Comparison of ENCODE assay signal across 8 mouse cellular contexts in the genomic region with DNA sequence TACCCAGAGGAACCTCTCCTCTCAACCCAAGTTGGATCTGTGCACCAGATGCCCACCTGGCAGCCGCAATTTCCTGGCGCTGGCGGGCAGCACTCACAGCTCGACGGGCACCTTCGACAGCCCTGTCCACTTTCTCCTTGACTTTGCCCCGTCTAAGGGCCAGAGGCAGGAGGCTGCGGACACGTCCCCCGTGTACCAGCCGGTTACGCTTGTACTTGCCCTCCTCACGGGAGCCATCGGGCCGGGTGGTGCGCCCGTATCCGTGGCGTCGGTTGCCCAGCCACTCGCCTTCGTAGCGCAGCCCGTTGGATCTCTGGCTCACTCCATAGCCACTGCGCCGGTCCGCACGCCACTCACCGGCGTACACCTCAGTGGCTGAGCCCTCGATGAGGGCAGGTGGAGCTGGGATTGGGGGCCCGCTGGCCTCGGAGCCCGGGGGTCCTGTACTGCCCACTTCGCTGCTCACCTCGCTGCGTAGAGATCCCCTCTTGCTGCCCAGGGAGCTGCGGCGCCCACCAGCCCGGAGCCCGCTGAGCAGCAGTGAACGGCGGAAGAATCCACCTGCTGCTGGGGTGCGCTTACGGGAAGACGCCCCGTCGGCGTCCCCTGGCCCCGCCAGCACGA. TPM values are rescaled to one million over a fixed set of nuclear protein-coding genes. Genes with fewer than 3 reads are reported as not detected.
DNase-seq lines count a peak whose midpoint lies in the region; ATAC-seq lines count a peak whose summit lies in the region.
"Had no signal": no experiment of that assay in that cellular context is flagged by ENCODE, and none has a peak within 500 bp of the region (broad histone marks: within the 10 kb centered on the region; RNA-seq: fewer than 3 reads in every experiment).

No protein-coding gene starts in this region.

- no peak overlapping the region for H3K27ac ChIP-seq in limb, embryonic 12.5 days
- no peak overlapping the region for H3K27ac ChIP-seq in limb, embryonic 10.5 days
- H3K27ac ChIP-seq in hindbrain, embryonic 10.5 days, result no peak overlapping the region
- H3K27ac ChIP-seq in neural tube, embryonic 13.5 days (replicated peaks), result no peak overlapping the region

- H3K4me1 ChIP-seq in limb, embryonic 12.5 days (replicated peaks), result peaks cover 46% of the 10 kb centered on the region
- peaks cover 50% of the 10 kb centered on the region for H3K4me1 ChIP-seq in limb, embryonic 10.5 days
- peaks cover 54% of the 10 kb centered on the region for H3K4me1 ChIP-seq in hindbrain, embryonic 10.5 days (replicated peaks)
- peaks cover 84% of the 10 kb centered on the region for H3K4me1 ChIP-seq in neural tube, embryonic 13.5 days (replicated peaks)

- ATAC-seq in limb, embryonic 12.5 days (ENCODE audit: insufficient number of reproducible peaks, insufficient read depth, low FRiP score, low TSS enrichment, low read depth), result no peak
- no peak for ATAC-seq in neural tube, embryonic 13.5 days (ENCODE audit: low read depth)

- no peaks in the 10 kb centered on the region for H3K9me3 ChIP-seq in limb, embryonic 12.5 days
- H3K9me3 ChIP-seq in limb, embryonic 10.5 days (replicated peaks), result no peaks in the 10 kb centered on the region
- no peaks in the 10 kb centered on the region for H3K9me3 ChIP-seq in hindbrain, embryonic 10.5 days
- H3K9me3 ChIP-seq in neural tube, embryonic 13.5 days, result no peaks in the 10 kb centered on the region

- no peaks in the 10 kb centered on the region for H3K36me3 ChIP-seq in limb, embryonic 12.5 days
- H3K36me3 ChIP-seq in limb, embryonic 10.5 days, result no peaks in the 10 kb centered on the region
- no peaks in the 10 kb centered on the region for H3K36me3 ChIP-seq in hindbrain, embryonic 10.5 days
- H3K36me3 ChIP-seq in neural tube, embryonic 13.5 days, result peaks cover 14% of the 10 kb centered on the region

- peaks cover 93% of the 10 kb centered on the region for H3K27me3 ChIP-seq in limb, embryonic 12.5 days
- H3K27me3 ChIP-seq in limb, embryonic 10.5 days (ENCODE audit: low read depth, poor library complexity, severe bottlenecking), result peaks cover 100% of the 10 kb centered on the region
- H3K27me3 ChIP-seq in hindbrain, embryonic 10.5 days (ENCODE audit: insufficient read depth, poor library complexity, severe bottlenecking), result peaks cover 96% of the 10 kb centered on the region
- H3K27me3 ChIP-seq in neural tube, embryonic 13.5 days, result peaks cover 35% of the 10 kb centered on the region

- H3K4me2 ChIP-seq in limb, embryonic 12.5 days, result peak overlapping the region; percentile 30
- H3K4me2 ChIP-seq in neural tube, embryonic 13.5 days, result peak overlapping the region; percentile 91

- DNase-seq in limb, embryonic 10.5 days (ENCODE audit: low spot score), result no peak
- peak; percentile 31 to 36 for DNase-seq in cerebellum, postnatal 36 days
- DNase-seq in hindbrain, embryonic 10.5 days (ENCODE audit: low spot score), result no peak
- no peak for DNase-seq in adrenal gland, postnatal 4 days (ENCODE audit: low spot score in 2 of 2)
- DNase-seq in thymus, postnatal 0 days (ENCODE audit: low spot score), result no peak

- H3K9ac ChIP-seq in limb, embryonic 12.5 days (replicated peaks), result no peak overlapping the region
- peak overlapping the region; percentile 90; the same call in 1 of the 2 replicates for H3K9ac ChIP-seq in neural tube, embryonic 13.5 days

- H3K4me3 ChIP-seq in limb, embryonic 12.5 days (replicated peaks), result peak overlapping the region; percentile 67
- no peak overlapping the region; the same call in 1 of the 2 replicates for H3K4me3 ChIP-seq in limb, embryonic 10.5 days
- H3K4me3 ChIP-seq in hindbrain, embryonic 10.5 days, result peak overlapping the region; percentile 73; the same call in 1 of the 2 replicates
- H3K4me3 ChIP-seq in neural tube, embryonic 13.5 days, result peak overlapping the region; percentile 82

- 65% methylated on average over 51 of the region's 51 CpGs for WGBS in limb, embryonic 12.5 days
- 70% methylated on average over 51 of the region's 51 CpGs for WGBS in limb, embryonic 10.5 days
- WGBS in hindbrain, embryonic 10.5 days, result 71% methylated on average over 51 of the region's 51 CpGs
- 73% methylated on average over 51 of the region's 51 CpGs for WGBS in neural tube, embryonic 13.5 days

RNA-seq across cellular contexts. Expression of a gene that starts 3.3 kb away (rescaled TPM):
- 0.69 and 0.78 TPM in 2 replicates for polyA plus RNA-seq in limb, embryonic 12.5 days (2016; fragmentation: Nextera tagmentation; extraction: Ambion mirVana)
- polyA plus RNA-seq in limb, embryonic 10.5 days (2016; fragmentation: Nextera tagmentation; extraction: Ambion mirVana), result 0.03 and 0.08 TPM in 2 replicates
- 0.75 and 1.7 TPM in 2 replicates for polyA plus RNA-seq in hindbrain, embryonic 10.5 days (2016; fragmentation: Nextera tagmentation; extraction: Ambion mirVana)
- polyA plus RNA-seq in neural tube, embryonic 13.5 days (2015; fragmentation: Nextera tagmentation; extraction: Ambion mirVana), result 21.1 and 21.4 TPM in 2 replicates
- 10 to 100 TPM; 11.9 to 14.8 TPM for total RNA-seq in adrenal gland, postnatal 4 days (2021)
- polyA plus RNA-seq in thymus, postnatal 0 days (2015; fragmentation: Nextera tagmentation; extraction: Ambion mirVana), result 0.09 TPM in 2 replicates
- polyA plus RNA-seq: liver, embryonic 16.5 days had no signal

RNA-seq across cellular contexts. Expression of a gene that starts 7.1 kb away (rescaled TPM):
- polyA plus RNA-seq in limb, embryonic 12.5 days (2016; fragmentation: Nextera tagmentation; extraction: Ambion mirVana), result 10.7 and 13.7 TPM in 2 replicates
- 10.6 and 12.5 TPM in 2 replicates for polyA plus RNA-seq in limb, embryonic 10.5 days (2016; fragmentation: Nextera tagmentation; extraction: Ambion mirVana)
- 14.5 and 16.3 TPM in 2 replicates for polyA plus RNA-seq in hindbrain, embryonic 10.5 days (2016; fragmentation: Nextera tagmentation; extraction: Ambion mirVana)
- polyA plus RNA-seq in neural tube, embryonic 13.5 days (2015; fragmentation: Nextera tagmentation; extraction: Ambion mirVana), result 5.2 and 8.3 TPM in 2 replicates
- total RNA-seq in adrenal gland, postnatal 4 days (2021), result 10 to 100 TPM; 30.3 to 34.0 TPM
- polyA plus RNA-seq in thymus, postnatal 0 days (2015; fragmentation: Nextera tagmentation; extraction: Ambion mirVana), result 32.0 and 38.3 TPM in 2 replicates

RNA-seq across cellular contexts. Expression of a gene that starts 18.9 kb away (rescaled TPM):
- 24.0 and 24.2 TPM in 2 replicates for polyA plus RNA-seq in limb, embryonic 12.5 days (2016; fragmentation: Nextera tagmentation; extraction: Ambion mirVana)
- polyA plus RNA-seq in limb, embryonic 10.5 days (2016; fragmentation: Nextera tagmentation; extraction: Ambion mirVana), result 22.0 and 25.6 TPM in 2 replicates
- 24.4 and 26.1 TPM in 2 replicates for polyA plus RNA-seq in hindbrain, embryonic 10.5 days (2016; fragmentation: Nextera tagmentation; extraction: Ambion mirVana)
- polyA plus RNA-seq in neural tube, embryonic 13.5 days (2015; fragmentation: Nextera tagmentation; extraction: Ambion mirVana), result 29.4 and 29.8 TPM in 2 replicates
- 10 to 100 TPM; 21.0 to 21.3 TPM for total RNA-seq in adrenal gland, postnatal 4 days (2021)
- 9.8 and 10.3 TPM in 2 replicates for polyA plus RNA-seq in thymus, postnatal 0 days (2015; fragmentation: Nextera tagmentation; extraction: Ambion mirVana)

RNA-seq across cellular contexts. Expression of a gene that starts 21.3 kb away (rescaled TPM):
- 6.9 and 7.0 TPM in 2 replicates for polyA plus RNA-seq in limb, embryonic 12.5 days (2016; fragmentation: Nextera tagmentation; extraction: Ambion mirVana)
- polyA plus RNA-seq in limb, embryonic 10.5 days (2016; fragmentation: Nextera tagmentation; extraction: Ambion mirVana), result 4.1 and 5.6 TPM in 2 replicates
- polyA plus RNA-seq in hindbrain, embryonic 10.5 days (2016; fragmentation: Nextera tagmentation; extraction: Ambion mirVana), result 8.8 and 17.7 TPM in 2 replicates
- 30.4 and 33.6 TPM in 2 replicates for polyA plus RNA-seq in neural tube, embryonic 13.5 days (2015; fragmentation: Nextera tagmentation; extraction: Ambion mirVana)
- total RNA-seq in adrenal gland, postnatal 4 days (2021), result 10 to 100 TPM; 11.9 to 13.5 TPM
- polyA plus RNA-seq in thymus, postnatal 0 days (2015; fragmentation: Nextera tagmentation; extraction: Ambion mirVana), result 1.1 and 1.5 TPM in 2 replicates

Comparison
In these comparisons a context has a peak if more than half of its experiments do, and no peak if none do; other contexts are left out.
1. DNase-seq: peak in cerebellum, postnatal 36 days (2 of 2); none in limb, embryonic 10.5 days (single experiment), hindbrain, embryonic 10.5 days (single experiment), adrenal gland, postnatal 4 days (0 of 2) and thymus, postnatal 0 days (single experiment).